Mouse (Mus musculus) embryonic facial prominence, embryonic 13.5 days (tissue): ENCODE measurements around the gene Elmo1. TPM values are rescaled to one million over a fixed set of nuclear protein-coding genes. Genes with fewer than 3 reads are reported as not detected.
"Not testable (repeated sequence)": the region's sequence is repeated elsewhere in the genome, so short reads cannot be mapped to it uniquely, and the experiment has no call there.

ENCODE experiments used
- ATAC-seq: fragments of 200-750 bp; cut with Nextera tagmentation; 2 replicates; pipeline ENCODE4 v1.8.0; 2017; ENCODE audit warnings: low read depth; ENCODE audit not compliant: insufficient number of reproducible peaks, insufficient read depth, low FRiP score, low TSS enrichment
- H3K27ac ChIP-seq: fragments of 300-500 bp; sonication (generic); 2 replicates; pipeline ENCODE4 v1.5.1; 2015; ENCODE audit warnings: moderate library complexity, mild to moderate bottlenecking, inconsistent platforms
- H3K27me3 ChIP-seq: fragments of 300-500 bp; sonication (generic); 2 replicates; pipeline ENCODE4 v1.6.1; 2015; ENCODE audit warnings: mild to moderate bottlenecking, inconsistent platforms
- H3K36me3 ChIP-seq: fragments of 300-500 bp; sonication (generic); 2 replicates; pipeline ENCODE4 v1.6.1; 2015; ENCODE audit warnings: mild to moderate bottlenecking, inconsistent platforms
- H3K4me1 ChIP-seq: fragments of 300-500 bp; sonication (generic); 2 replicates; pipeline ENCODE4 v1.6.1; 2015; ENCODE audit warnings: inconsistent platforms
- H3K4me2 ChIP-seq: fragments of 300-500 bp; sonication (generic); 2 replicates; pipeline ENCODE4 v1.6.1; 2015; ENCODE audit warnings: moderate library complexity, mild to moderate bottlenecking, inconsistent platforms
- H3K4me3 ChIP-seq: fragments of 300-500 bp; sonication (generic); 2 replicates; pipeline ENCODE4 v1.5.1; 2015; ENCODE audit warnings: mild to moderate bottlenecking, inconsistent platforms
- H3K9ac ChIP-seq: fragments of 300-500 bp; sonication (generic); 2 replicates; pipeline ENCODE4 v1.6.1; 2015; ENCODE audit warnings: mild to moderate bottlenecking, inconsistent platforms
- H3K9me3 ChIP-seq: fragments of 300-500 bp; sonication (generic); 2 replicates; pipeline ENCODE4 v1.6.1; 2016; ENCODE audit warnings: inconsistent platforms
- WGBS: fragments of 180-500 bp; shearing (Covaris S2); methylation state at CpG from one replicate; pipeline ENCODE4 v1.1.7; 2015; ENCODE audit warnings: mixed read lengths; 5-methylcytosine and 5-hydroxymethylcytosine counted together
- polyA plus RNA-seq: library from polyadenylated mRNA; unstranded; fragments of >200 nt; fragmentation: Nextera tagmentation; extraction: Ambion mirVana; gene quantifications from 2 replicates; pipeline ENCODE4 v1.2.1, GENCODE M21; 2015

Elmo1 gene
- polyA plus RNA-seq, 1 experiment from 2014 or later, result 15.6 TPM

- not testable (repeated sequence) for H3K4me1 ChIP-seq
Measured at GRCm38 (mm10) chr13:20634679-20635078, 544.3 kb downstream of the Elmo1 start.

GRCm38 (mm10) chr13:20635646-20636045 is 545.2 kb downstream of the Elmo1 start:
- H3K9me3 ChIP-seq, result no peaks in the 10 kb centered on the region
- H3K4me3 ChIP-seq, result no peak overlapping the region
- H3K27me3 ChIP-seq, result no peaks in the 10 kb centered on the region
- no peaks in the 10 kb centered on the region for H3K36me3 ChIP-seq
- H3K4me1 ChIP-seq, result 0 out of 2 replicates have a peak, but pooled peaks cover 6% of the 10 kb centered on the region
- WGBS, result 59% methylated on average over 2 of the region's 2 CpGs
- H3K27ac ChIP-seq, result no peak overlapping the region
- no peak overlapping the region for H3K9ac ChIP-seq
- H3K4me2 ChIP-seq, result no peak overlapping the region
- no peak for ATAC-seq

More at GRCm38 (mm10) chr13:20634679-20635078, 544.3 kb downstream of the Elmo1 start:
- WGBS, result 72% methylated on average over 2 of the region's 2 CpGs
- H3K27me3 ChIP-seq, H3K4me2 ChIP-seq, H3K9ac ChIP-seq, H3K27ac ChIP-seq, H3K9me3 ChIP-seq, H3K4me3 ChIP-seq, ATAC-seq, H3K36me3 ChIP-seq: not testable (repeated sequence)
